Mouse (Mus musculus) kidney, postnatal 36 days (tissue): ENCODE measurements around the gene Eif3i.

ENCODE experiments used
- DNase-seq, 2 experiments: peaks; one replicate each; pipeline ENCODE4 v3.0.0; 2021 to 2022; ENCODE audit warnings: mixed read lengths in 2 of 2

The Eif3i gene

GRCm38 (mm10) chr4:129618786-129619691 is 18.6 kb upstream of the Eif3i start, which contains the start of gene Iqcc:
Gene Iqcc (minus strand): TSS chr4:129619099.
- peak; percentile 97 to 98 for DNase-seq

DNA sequence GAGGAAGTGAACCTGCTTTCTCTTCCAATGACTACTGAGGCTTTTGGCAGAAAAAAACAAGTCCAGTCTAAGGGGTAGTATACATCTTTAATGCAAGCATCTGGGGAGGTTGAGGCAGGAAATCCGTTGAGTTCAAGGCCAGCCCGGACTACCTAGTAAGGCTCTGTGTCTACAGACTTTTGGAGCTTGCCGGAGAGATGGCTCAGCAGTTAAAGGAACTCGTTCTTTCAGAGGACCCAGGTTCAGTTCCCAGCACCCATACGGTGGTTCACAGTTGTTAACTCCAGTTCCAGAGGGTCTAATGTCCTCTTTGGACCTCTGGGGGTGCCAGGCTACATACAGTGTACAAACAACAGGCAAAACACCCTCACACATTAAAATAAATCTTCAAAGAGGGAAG is 17.6 kb upstream of the Eif3i start:
- no peak for DNase-seq

- DNase-seq, result no peak
These were observed 16.7 kb upstream of the Eif3i start for GRCm38 (mm10) chr4:129617121-129617641.

- DNase-seq, result no peak
These were observed 16.2 kb upstream of the Eif3i start for GRCm38 (mm10) chr4:129616631-129617030.

- no peak for DNase-seq
These were observed 15.4 kb upstream of the Eif3i start for GRCm38 (mm10) chr4:129615801-129616290.

DNA sequence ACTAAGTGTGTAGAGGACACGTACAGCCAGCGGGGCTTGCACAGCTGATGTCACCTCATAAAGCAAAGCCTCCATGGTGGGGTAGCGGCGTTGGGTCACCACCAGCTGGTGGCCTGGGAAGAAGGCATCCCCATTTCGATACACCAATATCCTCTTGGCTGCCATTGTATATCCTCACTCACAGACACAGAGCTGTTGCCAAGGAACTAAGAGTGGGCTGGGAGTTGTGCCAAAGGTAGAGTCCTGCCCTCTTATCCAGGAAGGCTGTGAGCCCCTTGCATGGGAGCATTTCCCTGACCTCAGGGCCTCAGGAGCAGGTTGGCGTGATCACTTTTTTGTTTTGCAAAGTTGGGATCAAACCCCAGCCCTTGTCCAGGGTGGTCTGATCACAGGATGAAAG is 13.6 kb upstream of the Eif3i start, which contains the start of gene Dcdc2b:
Gene Dcdc2b (minus strand): TSS at position 165 of the 400 bp plus-strand sequence.
- DNase-seq, result peak in 1 of 2 experiments; percentile 14

DNA sequence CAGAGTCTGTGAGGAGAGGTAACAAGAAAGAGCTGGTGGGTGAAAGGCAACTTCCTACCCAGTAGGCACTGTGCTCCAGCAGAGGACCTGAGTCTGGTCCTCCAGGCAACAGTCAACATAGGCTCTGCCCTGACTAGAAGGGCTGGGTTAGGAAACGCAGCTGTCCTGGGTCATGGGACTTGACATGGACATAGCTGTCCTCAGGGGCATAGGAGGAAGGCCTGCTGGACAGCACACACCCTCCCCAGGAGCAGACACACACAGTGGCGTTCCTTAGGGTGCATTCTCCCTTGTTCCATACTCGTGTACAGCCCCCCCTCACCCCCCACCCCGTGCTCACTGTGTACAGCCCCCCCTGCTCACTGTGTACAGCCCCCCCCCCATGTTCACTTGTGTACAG is 10.0 kb upstream of the Eif3i start:
- no peak for DNase-seq

DNA sequence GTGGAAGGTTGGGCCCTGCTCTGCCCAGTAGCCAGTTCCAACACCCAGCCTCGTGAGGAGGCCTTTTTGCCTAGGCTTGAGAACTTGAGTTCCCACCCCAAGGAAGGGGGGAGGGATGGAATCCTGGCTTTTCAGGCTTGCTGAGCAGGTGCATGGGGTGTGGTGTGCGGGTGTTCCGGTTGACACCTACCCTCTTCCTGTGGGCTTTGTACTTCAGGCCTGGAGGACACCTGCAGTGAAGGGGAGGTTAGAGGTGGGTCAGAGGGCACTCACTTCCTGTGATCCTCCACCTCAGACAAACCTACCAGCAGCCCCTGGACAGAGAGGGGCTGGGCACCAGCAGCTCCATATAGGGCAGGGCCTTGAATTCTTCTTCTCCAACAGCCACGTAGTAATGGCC is 9.6 kb upstream of the Eif3i start:
- DNase-seq, result no peak

GRCm38 (mm10) chr4:129609139-129609631 is 8.7 kb upstream of the Eif3i start:
- no peak for DNase-seq

DNA sequence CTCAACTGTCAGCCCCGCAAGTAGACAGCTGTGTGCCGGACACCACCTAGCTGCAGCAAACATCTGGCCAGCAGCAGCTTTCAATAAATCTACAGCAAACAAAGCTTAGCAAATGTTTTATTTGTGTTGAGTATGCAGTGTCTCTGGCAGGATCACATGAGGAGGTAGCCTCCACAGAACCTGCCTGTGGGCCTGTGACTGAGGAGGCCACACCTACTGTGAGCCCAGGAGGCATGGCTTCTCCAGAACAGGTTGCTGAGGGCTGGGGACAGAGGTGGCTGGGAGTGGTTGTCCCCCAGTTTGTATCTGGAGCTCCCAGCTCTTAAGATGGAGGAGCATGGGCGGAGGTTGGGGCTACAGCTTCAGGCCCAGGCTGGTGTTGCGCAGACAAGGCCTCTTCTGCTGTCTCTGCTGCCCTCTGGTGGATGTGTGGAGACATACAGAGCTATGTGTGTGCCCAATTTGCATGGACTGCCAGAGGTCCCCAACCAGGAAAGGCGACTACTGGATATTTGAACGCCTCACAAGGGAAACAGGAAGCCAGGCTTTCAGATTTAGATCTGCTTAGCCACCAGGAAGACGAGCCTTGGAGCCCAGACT is 8.1 kb upstream of the Eif3i start:
- peak; percentile 87 to 90 for DNase-seq

- no peak for DNase-seq
These were observed 11.6 kb downstream of the Eif3i start for GRCm38 (mm10) chr4:129588865-129589264.

- DNase-seq, result peak; percentile 56 to 57
These were observed 13.5 kb downstream of the Eif3i start for GRCm38 (mm10) chr4:129586943-129587342.

DNA sequence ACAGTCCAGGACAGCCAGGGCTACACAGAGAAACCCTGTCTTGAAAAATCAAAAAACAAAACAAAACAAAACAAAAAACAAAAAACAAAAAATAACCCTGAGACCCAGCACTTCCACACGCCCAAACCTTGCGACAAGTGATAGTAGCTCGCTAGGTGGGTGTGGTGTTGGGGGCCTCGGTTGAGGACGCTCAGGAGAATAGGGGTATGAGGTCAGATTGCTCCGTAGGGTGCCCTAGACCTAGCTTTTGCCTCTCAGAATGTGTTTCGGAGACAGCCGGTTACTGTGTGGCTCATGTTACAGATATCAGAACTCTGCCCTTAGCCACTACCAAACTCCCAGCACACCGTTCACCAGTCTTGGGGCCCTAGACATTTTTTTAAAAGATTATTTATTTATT is 14.7 kb downstream of the Eif3i start:
- no peak for DNase-seq

DNA sequence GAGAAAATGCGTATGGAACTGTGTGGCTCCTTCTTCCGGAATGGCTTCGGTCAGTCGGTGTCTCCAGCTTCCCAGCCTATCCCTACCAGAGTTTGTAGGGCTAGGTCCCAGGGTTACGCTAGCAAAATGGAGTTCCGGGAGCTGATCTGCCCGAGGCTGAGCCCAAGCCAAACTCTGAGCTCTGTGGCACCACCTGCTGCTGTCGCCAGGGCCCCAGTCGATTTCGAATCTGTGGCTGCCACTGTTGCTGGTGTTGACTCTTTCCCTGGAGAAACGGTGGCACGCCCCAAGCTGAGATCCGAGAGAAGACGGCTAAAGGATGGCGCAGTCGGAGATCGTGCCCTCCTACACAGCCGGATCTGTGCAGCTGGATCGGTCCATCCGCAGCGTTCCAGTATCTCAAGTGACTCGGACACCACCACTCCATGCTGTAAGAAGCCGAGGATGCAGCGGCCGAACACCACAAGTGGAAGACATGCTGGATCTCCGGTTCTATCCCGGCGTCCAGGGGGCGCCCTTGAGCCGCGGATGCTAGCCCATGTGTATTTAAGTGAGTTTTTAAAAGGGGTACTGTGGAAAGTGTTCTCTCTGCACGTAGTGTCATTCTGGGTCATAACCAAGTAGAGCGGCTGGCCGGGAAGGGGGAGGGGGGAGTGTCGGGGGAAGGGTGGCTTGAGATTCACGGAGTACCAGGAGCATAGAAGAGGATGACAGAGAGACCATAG is 15.4 kb downstream of the Eif3i start:
- peak; percentile 92 to 98 for DNase-seq

- no peak for DNase-seq
These were observed 16.1 kb downstream of the Eif3i start for GRCm38 (mm10) chr4:129584370-129584769.

DNA sequence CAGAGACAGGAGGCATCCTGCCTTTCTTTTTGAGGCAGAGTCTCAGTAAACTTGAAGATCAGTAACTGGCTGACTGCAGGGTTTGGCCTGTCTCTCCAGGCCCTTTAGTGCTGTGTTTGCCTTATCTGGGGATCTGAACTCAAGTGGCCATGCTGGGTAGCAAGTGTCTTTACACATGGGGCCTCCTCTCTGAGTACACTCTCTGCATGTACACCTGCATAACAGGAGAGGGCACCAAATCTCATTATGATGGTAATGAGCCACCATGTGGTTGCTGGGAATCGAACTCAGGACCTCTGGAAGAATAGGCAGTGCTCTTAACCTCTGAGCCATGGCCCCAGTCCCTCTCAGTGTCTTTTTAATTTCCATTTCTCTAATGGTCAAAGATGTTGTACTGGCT is 18.2 kb downstream of the Eif3i start:
- no peak for DNase-seq

- DNase-seq, result no peak
These were observed 20.1 kb downstream of the Eif3i start for GRCm38 (mm10) chr4:129580347-129580746.

DNA sequence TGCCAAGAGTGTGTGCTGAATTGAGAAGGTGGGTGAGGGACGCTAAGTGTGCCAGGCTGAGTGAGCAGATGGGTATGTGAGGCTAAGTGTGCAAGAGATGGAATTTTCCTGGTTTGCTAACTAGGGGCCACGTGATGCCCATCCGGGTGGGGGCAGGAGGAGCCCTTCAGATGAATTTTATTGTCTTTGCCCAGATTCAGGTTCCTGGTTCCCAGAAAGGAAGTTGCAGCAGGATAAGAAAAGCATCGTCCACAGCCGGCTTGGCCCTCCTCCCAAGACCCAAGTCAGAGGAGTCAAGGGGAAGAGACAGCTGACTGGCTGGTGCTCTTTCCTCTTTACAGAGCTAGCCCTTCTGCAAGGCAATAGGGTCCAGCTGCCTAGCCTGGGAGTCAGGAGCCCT is 22.0 kb downstream of the Eif3i start, which contains the start of gene Fam167b:
Gene Fam167b (minus strand): TSS at position 84 of the 400 bp plus-strand sequence.
- peak; percentile 77 to 83 for DNase-seq

GRCm38 (mm10) chr4:129577688-129578087 is 22.8 kb downstream of the Eif3i start:
- DNase-seq, result no peak

- peak; percentile 84 to 89 for DNase-seq
These were observed 23.5 kb downstream of the Eif3i start for GRCm38 (mm10) chr4:129576863-129577491.

GRCm38 (mm10) chr4:129575171-129575844 is 25.1 kb downstream of the Eif3i start:
- DNase-seq, result peak; percentile 39 to 48
